Comparison of ENCODE assay signal across 8 mouse cellular contexts in genomic region chr17:46132058-46132718, GRCm38 (mm10). TPM values are rescaled to one million over a fixed set of nuclear protein-coding genes. Genes with fewer than 3 reads are reported as not detected.
DNase-seq lines count a peak whose midpoint lies in the region; ATAC-seq lines count a peak whose summit lies in the region.

No protein-coding gene starts in this region.

- no peaks in the 10 kb centered on the region for H3K9me3 ChIP-seq in embryonic facial prominence, embryonic 10.5 days
- no peaks in the 10 kb centered on the region for H3K9me3 ChIP-seq in heart, embryonic 11.5 days (replicated peaks; ENCODE audit: control insufficient read depth, low read length)
- no peaks in the 10 kb centered on the region for H3K9me3 ChIP-seq in kidney, embryonic 15.5 days (replicated peaks)
- no peaks in the 10 kb centered on the region for H3K9me3 ChIP-seq in liver, embryonic 11.5 days (ENCODE audit: control insufficient read depth, low read length)

- WGBS in embryonic facial prominence, embryonic 10.5 days: 16% methylated on average over 12 of the region's 12 CpGs
- 16% methylated on average over 12 of the region's 12 CpGs for WGBS in heart, embryonic 11.5 days (ENCODE audit: insufficient replicate concordance)
- 12% methylated on average over 12 of the region's 12 CpGs for WGBS in kidney, embryonic 15.5 days
- 18% methylated on average over 12 of the region's 12 CpGs for WGBS in liver, embryonic 11.5 days

- H3K27ac ChIP-seq in embryonic facial prominence, embryonic 10.5 days (replicated peaks): no peak overlapping the region
- H3K27ac ChIP-seq in heart, embryonic 11.5 days (ENCODE audit: low read depth, low read length): no peak overlapping the region
- peak overlapping the region; percentile 75; the same call in 1 of the 2 replicates for H3K27ac ChIP-seq in kidney, embryonic 15.5 days
- no peak overlapping the region for H3K27ac ChIP-seq in liver, embryonic 11.5 days (ENCODE audit: low read depth, low read length)

- peaks cover 6% of the 10 kb centered on the region; the same call in 1 of the 2 replicates for H3K4me1 ChIP-seq in embryonic facial prominence, embryonic 10.5 days
- H3K4me1 ChIP-seq in heart, embryonic 11.5 days (ENCODE audit: control insufficient read depth, insufficient read depth, low read length): peaks cover 3% of the 10 kb centered on the region; the same call in 1 of the 2 replicates
- H3K4me1 ChIP-seq in kidney, embryonic 15.5 days: peaks cover 17% of the 10 kb centered on the region
- H3K4me1 ChIP-seq in liver, embryonic 11.5 days (replicated peaks; ENCODE audit: control insufficient read depth, insufficient read depth, low read length): no peaks in the 10 kb centered on the region; the same call in 1 of the 2 replicates

- H3K9ac ChIP-seq in heart, embryonic 11.5 days (ENCODE audit: low read depth, low read length): 0 out of 2 replicates have a peak overlapping the region, but pooled peaks have one; percentile 22
- H3K9ac ChIP-seq in kidney, embryonic 15.5 days: no peak overlapping the region
- no peak overlapping the region for H3K9ac ChIP-seq in liver, embryonic 11.5 days (ENCODE audit: low read depth, low read length)

- H3K4me3 ChIP-seq in embryonic facial prominence, embryonic 10.5 days: no peak overlapping the region
- no peak overlapping the region for H3K4me3 ChIP-seq in heart, embryonic 11.5 days (ENCODE audit: low read depth, low read length)
- H3K4me3 ChIP-seq in kidney, embryonic 15.5 days (replicated peaks): no peak overlapping the region
- no peak overlapping the region for H3K4me3 ChIP-seq in liver, embryonic 11.5 days (ENCODE audit: low read depth, low read length)

- H3K36me3 ChIP-seq in embryonic facial prominence, embryonic 10.5 days (replicated peaks): peaks cover 42% of the 10 kb centered on the region
- H3K36me3 ChIP-seq in heart, embryonic 11.5 days (ENCODE audit: control insufficient read depth, insufficient read depth, low read length): peaks cover 22% of the 10 kb centered on the region
- peaks cover 28% of the 10 kb centered on the region for H3K36me3 ChIP-seq in kidney, embryonic 15.5 days
- H3K36me3 ChIP-seq in liver, embryonic 11.5 days (ENCODE audit: control insufficient read depth, insufficient read depth, low read length): peaks cover 16% of the 10 kb centered on the region; the same call in 1 of the 2 replicates
- no peaks in the 10 kb centered on the region; the same call in none of the 2 replicates for H3K36me3 ChIP-seq in splenic B cell, adult 2 months (ENCODE audit: control insufficient read depth, insufficient read depth, low read length, poor library complexity, severe bottlenecking)

- no peaks in the 10 kb centered on the region for H3K27me3 ChIP-seq in embryonic facial prominence, embryonic 10.5 days (replicated peaks; ENCODE audit: low read depth, poor library complexity, severe bottlenecking)
- no peaks in the 10 kb centered on the region for H3K27me3 ChIP-seq in heart, embryonic 11.5 days (ENCODE audit: control insufficient read depth, insufficient read depth, low read length)
- no peaks in the 10 kb centered on the region for H3K27me3 ChIP-seq in kidney, embryonic 15.5 days
- H3K27me3 ChIP-seq in liver, embryonic 11.5 days (replicated peaks; ENCODE audit: control insufficient read depth, insufficient read depth, low read length): no peaks in the 10 kb centered on the region
- H3K27me3 ChIP-seq in splenic B cell, adult 2 months (ENCODE audit: control insufficient read depth, insufficient read depth, low read length, poor library complexity, severe bottlenecking): no peaks in the 10 kb centered on the region

- ATAC-seq in heart, embryonic 11.5 days (replicated peaks; ENCODE audit: insufficient number of reproducible peaks, low FRiP score, low TSS enrichment): no peak
- ATAC-seq in kidney, embryonic 15.5 days (replicated peaks; ENCODE audit: low FRiP score): peak; percentile 47; the same call in 1 of the 2 replicates
- ATAC-seq in liver, embryonic 11.5 days (replicated peaks; ENCODE audit: low FRiP score): no peak

- DNase-seq in B cell, adult 2 months: peak; percentile 74 to 75
- peak; percentile 83 for DNase-seq in adrenal gland, postnatal 14 days
- peak; percentile 84 for DNase-seq in embryonic facial prominence, embryonic 10.5 days (ENCODE audit: low spot score)
- DNase-seq in liver, embryonic 11.5 days (ENCODE audit: low spot score): peak; percentile 67
- peak; percentile 71 for DNase-seq in naive thymus-derived CD4-positive, alpha-beta T cell, adult 2 months (ENCODE audit: low read depth)
- DNase-seq in splenic B cell, adult 2 months (ENCODE audit: low read depth, low spot score): peak; percentile 72

- no peak overlapping the region for H3K4me2 ChIP-seq in heart, embryonic 11.5 days
- peak overlapping the region; percentile 40 for H3K4me2 ChIP-seq in kidney, embryonic 15.5 days
- no peak overlapping the region for H3K4me2 ChIP-seq in liver, embryonic 11.5 days

RNA-seq across cellular contexts. Expression of gene Rsph9, which starts 11.8 kb away (rescaled TPM):
- total RNA-seq in adrenal gland, postnatal 14 days (2021): 4.9 and 6.3 TPM in 2 replicates
- polyA plus RNA-seq in embryonic facial prominence, embryonic 10.5 days (2016; fragmentation: Nextera tagmentation; extraction: Ambion mirVana): 9.8 and 10.2 TPM in 2 replicates
- 6.1 and 6.7 TPM in 2 replicates for polyA plus RNA-seq in heart, embryonic 11.5 days (2014; fragmentation: Nextera tagmentation; extraction: Ambion mirVana)
- 11.7 and 12.1 TPM in 2 replicates for polyA plus RNA-seq in kidney, embryonic 15.5 days (2015; fragmentation: Nextera tagmentation; extraction: Ambion mirVana)
- 2.0 TPM in 2 replicates for polyA plus RNA-seq in liver, embryonic 11.5 days (2014; fragmentation: Nextera tagmentation; extraction: Ambion mirVana)

RNA-seq across cellular contexts. Expression of gene Mad2l1bp, which starts 21.2 kb away (rescaled TPM):
- 10.8 and 13.9 TPM in 2 replicates for total RNA-seq in adrenal gland, postnatal 14 days (2021)
- polyA plus RNA-seq in embryonic facial prominence, embryonic 10.5 days (2016; fragmentation: Nextera tagmentation; extraction: Ambion mirVana): 36.6 and 41.0 TPM in 2 replicates
- 38.8 and 39.8 TPM in 2 replicates for polyA plus RNA-seq in heart, embryonic 11.5 days (2014; fragmentation: Nextera tagmentation; extraction: Ambion mirVana)
- polyA plus RNA-seq in kidney, embryonic 15.5 days (2015; fragmentation: Nextera tagmentation; extraction: Ambion mirVana): 37.5 and 39.2 TPM in 2 replicates
- 37.2 and 41.2 TPM in 2 replicates for polyA plus RNA-seq in liver, embryonic 11.5 days (2014; fragmentation: Nextera tagmentation; extraction: Ambion mirVana)

RNA-seq across cellular contexts. Expression of gene Mrps18a, which starts 21.4 kb away (rescaled TPM):
- 107 and 111 TPM in 2 replicates for total RNA-seq in adrenal gland, postnatal 14 days (2021)
- 152 and 154 TPM in 2 replicates for polyA plus RNA-seq in embryonic facial prominence, embryonic 10.5 days (2016; fragmentation: Nextera tagmentation; extraction: Ambion mirVana)
- 118 and 123 TPM in 2 replicates for polyA plus RNA-seq in heart, embryonic 11.5 days (2014; fragmentation: Nextera tagmentation; extraction: Ambion mirVana)
- 154 and 155 TPM in 2 replicates for polyA plus RNA-seq in kidney, embryonic 15.5 days (2015; fragmentation: Nextera tagmentation; extraction: Ambion mirVana)
- 141 and 143 TPM in 2 replicates for polyA plus RNA-seq in liver, embryonic 11.5 days (2014; fragmentation: Nextera tagmentation; extraction: Ambion mirVana)

RNA-seq across cellular contexts. Expression of gene Gtpbp2, which starts 28.6 kb away (rescaled TPM):
- total RNA-seq in adrenal gland, postnatal 14 days (2021): 74.2 and 90.1 TPM in 2 replicates
- 33.8 and 34.9 TPM in 2 replicates for polyA plus RNA-seq in embryonic facial prominence, embryonic 10.5 days (2016; fragmentation: Nextera tagmentation; extraction: Ambion mirVana)
- polyA plus RNA-seq in heart, embryonic 11.5 days (2014; fragmentation: Nextera tagmentation; extraction: Ambion mirVana): 24.9 and 28.6 TPM in 2 replicates
- 36.8 and 44.4 TPM in 2 replicates for polyA plus RNA-seq in kidney, embryonic 15.5 days (2015; fragmentation: Nextera tagmentation; extraction: Ambion mirVana)
- polyA plus RNA-seq in liver, embryonic 11.5 days (2014; fragmentation: Nextera tagmentation; extraction: Ambion mirVana): 26.1 and 31.1 TPM in 2 replicates
